Mouse (Mus musculus) bone marrow, adult 2 months (tissue): ENCODE measurements around the gene Tnfrsf1a.

Source experiments
- CTCF ChIP-seq: fragments of 200-500 bp; IDR thresholded peaks from 2 replicates; pipeline ENCODE4 v1.5.1; 2011; ENCODE audit warnings: low read length, control low read depth; ENCODE audit not compliant: control insufficient read depth, insufficient read depth
- POLR2A ChIP-seq: fragments of 200-500 bp; IDR thresholded peaks from 2 replicates; pipeline ENCODE4 v1.6.1; 2011; ENCODE audit warnings: low read depth, mild to moderate bottlenecking, control low read depth, low read length, borderline replicate concordance; ENCODE audit not compliant: control insufficient read depth

DNA sequence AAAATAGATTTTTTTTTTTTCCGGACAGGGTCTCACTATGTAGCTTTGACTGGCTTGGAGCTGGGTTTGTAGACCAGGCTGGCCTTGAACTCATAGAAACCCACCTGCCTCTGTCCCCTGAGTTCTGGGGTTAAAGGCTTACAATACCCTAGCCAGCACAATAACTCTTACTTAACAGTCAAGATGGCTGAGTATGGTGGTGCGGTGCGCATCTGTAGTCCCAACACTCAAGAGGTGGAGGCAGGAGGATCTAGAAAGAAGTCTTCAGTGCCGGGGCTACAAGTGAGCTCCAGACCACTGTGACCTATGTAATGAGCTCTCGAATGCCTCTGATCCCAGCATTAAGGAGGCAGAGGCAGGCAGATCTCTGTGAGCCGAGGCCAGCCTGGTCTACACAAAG is 62.5 kb downstream of the Tnfrsf1a start:
- TF ChIP-seq CTCF = no peak
- TF ChIP-seq POLR2A = no peak
